Mouse (Mus musculus) splenic B cell, adult 2 months (primary cell): ENCODE data around the gene Tsen34.
"Not testable (repeated sequence)": the region's sequence is repeated elsewhere in the genome, so short reads cannot be mapped to it uniquely, and the experiment has no call there.

Experiments used
- DNase-seq: peaks from one replicate; pipeline ENCODE4 v3.0.0-alpha.2; 2011; ENCODE audit warnings: low read depth, low spot score
- H3K27me3 ChIP-seq: 2 replicates; pipeline ENCODE4 v1.6.1; 2012; ENCODE audit warnings: mild to moderate bottlenecking, low read length, moderate library complexity, mixed read lengths; ENCODE audit not compliant: control insufficient read depth, poor library complexity, insufficient read depth, severe bottlenecking
- H3K36me3 ChIP-seq: 2 replicates; pipeline ENCODE4 v1.6.1; 2012; ENCODE audit warnings: mild to moderate bottlenecking, low read length, moderate library complexity, mixed read lengths; ENCODE audit not compliant: control insufficient read depth, poor library complexity, insufficient read depth, severe bottlenecking

Gene Tsen34

DNA sequence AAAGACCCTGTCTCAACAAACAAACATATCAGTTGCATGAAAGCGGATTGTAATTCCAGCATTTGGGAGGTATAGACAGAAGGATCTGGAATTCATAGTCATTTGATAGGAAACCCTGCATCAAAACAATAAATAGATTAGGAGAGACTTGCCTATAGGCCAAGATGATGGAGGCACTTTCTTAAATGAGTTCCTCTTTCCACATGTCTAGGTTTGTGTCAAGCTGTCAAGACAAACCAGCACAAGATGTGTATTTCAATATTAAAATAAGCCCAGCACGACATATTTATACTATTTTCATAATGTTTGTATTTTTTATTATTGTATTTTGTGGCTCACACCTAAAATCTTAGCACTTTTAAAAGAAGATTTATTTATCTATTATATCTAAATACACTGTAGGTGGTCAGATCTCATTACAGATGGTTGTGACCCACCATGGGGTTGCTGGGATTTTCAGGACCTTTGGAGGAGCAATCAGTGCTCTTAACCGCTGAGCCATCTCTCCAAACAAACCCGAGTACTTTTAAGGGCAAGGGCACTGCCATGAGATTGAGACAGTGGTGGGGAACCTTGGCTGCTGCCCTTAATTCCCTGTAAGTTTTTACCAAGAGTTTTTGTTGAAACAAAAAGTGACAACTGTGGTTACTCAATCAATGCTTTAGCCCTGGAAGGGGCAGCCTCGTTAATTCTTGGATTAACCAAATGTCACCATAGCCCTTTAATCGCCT is 10.7 kb downstream of the Tsen34 start:
- Histone ChIP-seq H3K36me3 (peaks cover 5% of the 10 kb centered on the region; the same call in 1 of the 2 replicates), H3K27me3 (no peaks in the 10 kb centered on the region)
- peak; percentile 31 for DNase-seq

GRCm38 (mm10) chr7:3703879-3704441 is 11.3 kb downstream of the Tsen34 start, which contains the start of gene Rps9:
Gene Rps9 (plus strand): TSS chr7:3703993.
- H3K27me3 ChIP-seq = no peaks in the 10 kb centered on the region
- DNase-seq = peak; percentile 99
- H3K36me3 ChIP-seq = peaks cover 2% of the 10 kb centered on the region; the same call in 1 of the 2 replicates

DNA sequence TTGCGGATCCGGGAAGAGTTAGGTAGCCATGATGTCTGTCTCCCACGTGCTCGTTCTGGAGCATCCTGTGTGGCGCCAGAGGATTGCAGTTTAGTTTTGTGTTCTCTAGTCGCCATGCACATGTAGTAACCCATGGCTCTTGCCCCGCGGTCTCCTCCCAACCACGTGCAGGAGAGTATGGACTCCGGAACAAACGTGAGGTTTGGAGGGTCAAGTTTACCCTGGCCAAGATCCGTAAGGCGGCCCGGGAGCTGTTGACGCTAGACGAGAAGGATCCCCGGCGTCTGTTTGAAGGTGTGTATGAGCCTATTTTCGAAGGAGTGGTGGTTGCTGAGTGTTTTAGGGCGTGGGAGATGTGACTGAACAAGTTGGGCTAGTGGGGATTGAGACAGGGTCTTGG is 11.8 kb downstream of the Tsen34 start:
- no peak for DNase-seq
- Histone ChIP-seq H3K36me3 (peaks cover 2% of the 10 kb centered on the region; the same call in 1 of the 2 replicates), H3K27me3 (no peaks in the 10 kb centered on the region)

- DNase-seq = not testable (repeated sequence)
Observed at GRCm38 (mm10) chr7:3705461-3705860, 12.8 kb downstream of the Tsen34 start.

GRCm38 (mm10) chr7:3705911-3706310 is 13.2 kb downstream of the Tsen34 start:
- Histone ChIP-seq H3K36me3 (peaks cover 2% of the 10 kb centered on the region; the same call in 1 of the 2 replicates), H3K27me3 (no peaks in the 10 kb centered on the region)
- no peak for DNase-seq

More at GRCm38 (mm10) chr7:3705461-3705860, 12.8 kb downstream of the Tsen34 start:
- H3K27me3 ChIP-seq, H3K36me3 ChIP-seq: not testable (repeated sequence)

- H3K27me3 ChIP-seq = no peaks in the 10 kb centered on the region
- no peak for DNase-seq
- peaks cover 2% of the 10 kb centered on the region; the same call in 1 of the 2 replicates for H3K36me3 ChIP-seq
Observed at GRCm38 (mm10) chr7:3706343-3706934, 13.8 kb downstream of the Tsen34 start.

DNA sequence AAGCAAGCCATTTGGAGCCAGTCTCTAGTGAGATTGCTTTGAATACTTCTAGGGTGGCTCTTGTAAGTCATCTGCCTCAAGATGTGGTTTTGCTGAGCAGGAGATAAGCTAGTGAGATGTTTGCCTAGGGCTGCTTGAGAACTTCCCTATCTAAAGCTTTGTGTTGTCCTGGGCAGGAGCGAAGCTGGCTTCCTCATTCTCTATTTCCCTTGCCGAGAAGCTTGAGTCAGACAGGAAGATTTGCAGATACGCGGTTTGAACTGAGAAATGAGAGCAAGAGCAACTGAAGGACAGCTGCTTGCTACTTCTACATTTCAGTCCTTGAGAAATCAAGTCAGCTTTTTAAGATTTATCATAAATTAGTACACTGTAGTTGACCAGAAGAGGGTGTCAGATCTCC is 14.4 kb downstream of the Tsen34 start:
- H3K36me3 ChIP-seq = peaks cover 3% of the 10 kb centered on the region; the same call in 1 of the 2 replicates
- H3K27me3 ChIP-seq = no peaks in the 10 kb centered on the region
- DNase-seq = peak; percentile 84

DNA sequence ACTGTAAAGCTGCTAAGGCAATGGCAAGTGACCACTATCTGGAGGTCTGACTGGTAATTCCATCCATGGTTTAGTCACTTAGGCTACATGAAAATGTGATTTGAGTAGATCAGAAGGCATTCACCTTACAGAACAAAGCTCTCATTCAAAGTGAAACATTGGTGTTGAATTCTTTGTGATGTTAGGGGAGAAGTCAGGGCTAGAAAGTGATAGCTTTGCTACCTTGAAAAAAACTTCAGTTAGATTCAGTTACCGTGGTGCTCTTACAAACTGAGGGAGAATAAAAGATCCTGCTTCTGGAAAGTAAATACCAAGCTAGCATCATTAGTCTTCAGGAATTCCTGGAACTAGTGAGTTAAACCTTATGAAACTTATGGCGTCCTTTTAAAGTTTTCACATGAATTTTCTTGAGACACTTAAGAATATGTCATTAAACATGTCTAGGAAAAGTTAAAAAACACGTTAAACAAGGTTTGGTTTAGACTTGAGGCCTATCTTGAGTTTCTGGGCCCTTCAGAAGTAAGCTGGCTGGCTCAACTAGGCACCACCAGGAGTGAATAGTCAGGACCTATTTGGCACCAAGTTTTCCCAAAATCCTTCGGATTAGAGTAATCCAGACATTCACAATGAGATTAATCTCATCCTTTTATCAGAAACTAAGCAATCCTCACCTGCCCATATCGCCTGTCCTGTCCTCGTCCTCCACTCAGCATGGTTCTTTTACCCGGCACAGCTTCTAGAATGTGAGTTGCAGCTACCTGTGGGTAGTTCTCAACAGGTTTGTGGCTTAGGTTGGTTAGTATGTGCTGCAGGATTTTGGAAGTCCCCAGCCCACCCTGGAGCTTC is 15.1 kb downstream of the Tsen34 start:
- H3K27me3 ChIP-seq = no peaks in the 10 kb centered on the region
- no peak for DNase-seq
- peaks cover 5% of the 10 kb centered on the region; the same call in 1 of the 2 replicates for H3K36me3 ChIP-seq

DNA sequence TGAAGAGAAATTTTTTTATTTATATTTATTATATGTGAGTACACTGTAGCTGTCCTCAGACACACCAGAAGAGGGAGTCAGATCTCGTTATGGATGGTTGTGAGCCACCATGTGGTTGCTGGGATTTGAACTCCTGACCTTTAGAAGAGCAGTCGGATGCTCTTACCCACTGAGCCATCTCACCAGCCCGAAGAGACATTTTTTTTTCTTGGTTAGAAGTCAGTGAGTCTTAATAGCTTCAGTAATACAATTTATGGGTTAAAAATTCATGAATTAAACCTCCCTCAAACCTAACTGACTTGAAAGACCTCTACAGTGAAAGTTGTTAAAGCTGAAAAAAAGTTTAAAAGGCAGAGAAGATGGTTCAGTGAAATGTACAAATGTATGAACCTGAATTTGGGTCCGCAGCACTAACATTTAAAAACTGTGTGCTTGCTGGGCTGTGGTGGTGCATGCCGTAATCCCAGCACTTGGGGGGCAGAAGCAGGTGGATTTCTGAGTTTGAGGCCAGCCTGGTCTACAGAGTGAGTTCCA is 15.9 kb downstream of the Tsen34 start:
- DNase-seq = not testable (repeated sequence)

DNA sequence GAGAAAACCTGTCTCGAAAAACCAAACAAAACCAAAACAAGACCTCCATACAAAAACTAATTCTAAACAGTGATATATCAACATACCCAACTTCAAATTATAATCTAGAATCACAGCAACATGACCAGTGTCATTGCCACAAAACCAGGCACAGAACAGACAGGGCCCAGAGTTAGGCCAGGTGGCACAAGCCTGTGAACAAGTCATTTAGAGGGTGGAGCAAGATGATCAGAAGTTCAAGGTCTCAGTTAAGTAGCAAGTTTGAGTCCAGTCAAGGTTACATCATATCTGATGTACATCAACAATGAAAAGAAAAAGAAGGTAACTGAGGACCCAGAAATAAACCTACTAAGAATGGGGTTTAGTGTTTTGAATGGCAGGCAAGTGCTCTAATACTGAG is 16.3 kb downstream of the Tsen34 start:
- peaks cover 8% of the 10 kb centered on the region; the same call in 1 of the 2 replicates for H3K36me3 ChIP-seq
- H3K27me3 ChIP-seq = no peaks in the 10 kb centered on the region
- DNase-seq = no peak

More for the DNA sequence above, 15.9 kb downstream of the Tsen34 start:
- H3K36me3 ChIP-seq, H3K27me3 ChIP-seq: not testable (repeated sequence)

DNA sequence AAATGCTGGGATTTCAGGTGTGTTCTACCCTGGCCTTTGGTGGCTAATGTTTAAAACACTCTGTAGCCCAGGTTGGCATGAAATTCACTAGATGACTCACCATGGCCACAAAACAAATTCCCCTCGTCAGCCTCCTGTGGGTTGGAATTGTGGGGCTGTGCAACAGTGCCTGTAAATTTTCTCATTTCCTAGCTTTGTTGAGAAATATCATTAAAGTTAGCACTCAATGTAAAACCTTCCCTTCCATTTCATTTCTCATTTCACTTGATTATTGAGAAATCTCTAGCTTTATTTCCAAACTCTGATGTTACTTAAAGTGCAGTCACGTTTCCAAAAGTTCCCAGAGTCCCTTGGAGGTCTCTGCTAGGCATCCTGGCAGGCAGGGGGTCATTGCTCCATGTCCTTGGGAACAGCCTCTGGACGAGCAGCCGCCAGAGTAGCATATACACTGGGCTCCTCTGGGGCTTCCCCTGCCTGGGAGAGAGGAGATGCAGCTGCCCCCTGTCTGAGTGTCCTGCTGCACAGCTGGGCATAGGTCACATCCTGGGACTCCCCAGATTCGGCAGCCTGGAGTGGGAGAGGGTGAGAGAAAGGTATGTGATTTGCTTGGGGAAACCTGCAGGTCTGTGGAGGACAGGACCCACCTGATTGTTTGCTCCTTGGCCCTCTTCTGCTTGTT is 19.7 kb downstream of the Tsen34 start:
- DNase-seq = no peak
- Histone ChIP-seq H3K36me3 (peaks cover 12% of the 10 kb centered on the region), H3K27me3 (no peaks in the 10 kb centered on the region)

GRCm38 (mm10) chr7:3715249-3715648 is 22.6 kb downstream of the Tsen34 start:
- no peak for DNase-seq
- H3K27me3 ChIP-seq = no peaks in the 10 kb centered on the region
- H3K36me3 ChIP-seq = peaks cover 13% of the 10 kb centered on the region

DNA sequence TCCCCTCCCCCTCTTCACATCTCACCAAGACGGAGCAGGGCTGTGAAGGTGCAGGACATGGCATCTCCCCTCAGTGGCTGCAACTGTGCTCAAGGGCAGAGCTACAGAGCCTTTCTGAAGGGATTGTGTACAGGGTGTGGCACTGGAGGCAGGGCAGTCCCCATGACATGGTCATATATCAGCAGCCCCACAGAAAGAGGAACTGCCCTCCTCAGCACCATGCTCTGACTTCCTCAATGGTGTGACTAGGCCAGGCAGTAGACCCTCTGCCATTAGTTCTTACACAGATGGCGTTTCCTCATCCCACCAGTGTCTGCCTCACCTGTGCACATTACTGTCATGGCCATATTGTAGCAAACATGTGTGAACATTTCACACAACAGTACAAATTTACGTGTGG is 27.6 kb downstream of the Tsen34 start, which contains the start of gene Pirb:
Gene Pirb (minus strand): TSS at position 124 of the 400 bp plus-strand sequence.
- not testable (repeated sequence) for DNase-seq, H3K36me3 ChIP-seq, H3K27me3 ChIP-seq

GRCm38 (mm10) chr7:3725459-3725858 is 32.8 kb downstream of the Tsen34 start:
- not testable (repeated sequence) for H3K36me3 ChIP-seq, DNase-seq, H3K27me3 ChIP-seq
